Mouse (Mus musculus): Measurements from ENCODE around the gene Ubr7.

DNA sequence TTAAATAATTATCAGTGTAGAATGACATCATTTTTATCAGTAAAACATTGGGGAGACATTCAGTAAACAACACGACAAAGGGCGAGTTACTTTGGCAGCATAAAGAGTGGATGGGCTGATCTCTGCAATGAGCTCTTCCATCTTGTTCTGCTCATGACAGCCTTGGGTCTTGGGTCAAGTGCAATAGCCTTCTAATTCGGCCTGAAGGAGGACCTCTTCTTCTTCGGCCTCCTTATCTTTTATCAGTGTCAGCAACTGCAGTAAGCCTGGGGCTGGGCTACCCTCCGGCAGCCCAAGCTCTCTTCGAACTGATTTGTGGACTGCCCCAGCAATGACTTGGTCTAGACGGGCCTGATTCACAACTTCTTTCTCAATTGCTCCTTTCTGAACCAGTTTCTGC is 15.7 kb upstream of the Ubr7 start:
- TF ChIP-seq CTCF (IDR thresholded peaks at IDR 0.05; ENCODE audit: low read depth), result no peak
- no peak for TF ChIP-seq EP300 (IDR thresholded peaks at IDR 0.05; ENCODE audit: low read depth)
